Mouse (Mus musculus) lung, embryonic 14.5 days (tissue): ENCODE results near the gene Psmb1. TPM values are rescaled to one million over a fixed set of nuclear protein-coding genes. Genes with fewer than 3 reads are reported as not detected.

ENCODE experiments used
- ATAC-seq: fragments of 200-750 bp; cut with Nextera tagmentation; 2 replicates; pipeline ENCODE4 v1.8.0; 2017; ENCODE audit warnings: mild to moderate bottlenecking, moderate TSS enrichment, moderate library complexity; ENCODE audit not compliant: insufficient read depth
- DNase-seq: peaks from one replicate; pipeline ENCODE4 v3.0.0-alpha.2; 2015
- H3K27ac ChIP-seq: fragments of 300-500 bp; sonication (generic); 2 replicates; pipeline ENCODE4 v1.5.1; 2014; ENCODE audit warnings: low read depth, mild to moderate bottlenecking, moderate library complexity
- H3K27me3 ChIP-seq: fragments of 300-500 bp; sonication (generic); 2 replicates; pipeline ENCODE4 v1.6.1; 2014; ENCODE audit warnings: low read length, control low read depth; ENCODE audit not compliant: insufficient read depth
- H3K36me3 ChIP-seq: fragments of 300-500 bp; sonication (generic); 2 replicates; pipeline ENCODE4 v1.6.1; 2014; ENCODE audit warnings: control low read depth; ENCODE audit not compliant: insufficient read depth
- H3K4me1 ChIP-seq: fragments of 300-500 bp; sonication (generic); 2 replicates; pipeline ENCODE4 v1.6.1; 2014; ENCODE audit warnings: antibody characterized with exemption, control low read depth; ENCODE audit not compliant: insufficient read depth
- H3K4me2 ChIP-seq: fragments of 300-500 bp; sonication (generic); 2 replicates; pipeline ENCODE4 v1.6.1; 2014; ENCODE audit warnings: mild to moderate bottlenecking
- H3K4me3 ChIP-seq: fragments of 300-500 bp; sonication (generic); 2 replicates; pipeline ENCODE4 v1.5.1; 2014; ENCODE audit warnings: low read depth, low read length
- H3K9ac ChIP-seq: fragments of 300-500 bp; sonication (generic); 2 replicates; pipeline ENCODE4 v1.6.1; 2014
- H3K9me3 ChIP-seq: fragments of 300-500 bp; sonication (generic); 2 replicates; pipeline ENCODE4 v1.6.1; 2016; ENCODE audit warnings: low read depth, low read length, control low read depth
- CTCF ChIP-seq: IDR thresholded peaks from 2 replicates; pipeline ENCODE4 v1.5.1; 2016; ENCODE audit warnings: antibody characterized with exemption, low read depth
- WGBS: fragments of 180-500 bp; shearing (Covaris S2); extraction: QIAGEN DNeasy Blood & Tissue Kit; methylation state at CpG from one replicate; pipeline ENCODE4 v1.1.7; 2014; 5-methylcytosine and 5-hydroxymethylcytosine counted together
- polyA plus RNA-seq: library from polyadenylated mRNA; unstranded; fragments of >200 nt; fragmentation: Nextera tagmentation; extraction: Ambion mirVana; gene quantifications from 2 replicates; pipeline ENCODE4 v1.2.1, GENCODE M21; 2014

Gene Psmb1
- polyA plus RNA-seq, 1 experiment from 2014 or later: 268 TPM

- peak overlapping the region; percentile 35 for H3K4me2 ChIP-seq
- peak; percentile 61 for DNase-seq
- no peaks in the 10 kb centered on the region for H3K27me3 ChIP-seq
- H3K4me3 ChIP-seq: no peak overlapping the region
- H3K4me1 ChIP-seq: 0 out of 2 replicates have a peak, but pooled peaks cover 10% of the 10 kb centered on the region
- ATAC-seq: peak; percentile 88
- no peak overlapping the region for H3K9ac ChIP-seq
- H3K36me3 ChIP-seq: no peaks in the 10 kb centered on the region
- H3K27ac ChIP-seq: no peak overlapping the region
- TF ChIP-seq CTCF: no peak
- no peaks in the 10 kb centered on the region for H3K9me3 ChIP-seq
- 6% methylated on average over 11 of the region's 11 CpGs for WGBS
These were observed 59.0 kb downstream of the Psmb1 start for GRCm38 (mm10) chr17:15440463-15441121.

DNA sequence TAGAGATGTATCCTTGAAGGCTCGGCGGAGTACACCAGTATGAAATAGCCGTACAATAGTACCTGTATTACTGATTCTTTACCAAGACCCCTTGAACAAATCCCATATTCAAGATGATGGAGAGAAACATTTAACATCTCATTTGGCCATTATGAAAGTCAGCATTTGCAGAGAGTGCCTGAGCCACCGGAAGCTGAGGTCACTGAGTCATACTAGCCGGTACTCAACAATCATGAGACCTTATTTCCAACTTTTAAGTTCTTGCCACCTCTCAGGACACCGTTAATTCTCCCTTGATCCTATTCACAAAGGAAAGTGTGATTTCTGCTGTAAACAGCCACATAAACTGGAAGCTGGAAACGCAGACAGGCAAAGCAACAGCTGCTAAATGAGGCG, 59.5 kb downstream of the Psmb1 start:
- 47% methylated on average over 8 of the region's 8 CpGs for WGBS
- Histone ChIP-seq H3K4me2 (peak overlapping the region; percentile 35; the same call in 1 of the 2 replicates), H3K4me3 (no peak overlapping the region), H3K36me3 (no peaks in the 10 kb centered on the region), H3K27me3 (no peaks in the 10 kb centered on the region), H3K9ac (no peak overlapping the region), H3K27ac (no peak overlapping the region), H3K9me3 (no peaks in the 10 kb centered on the region), H3K4me1 (0 out of 2 replicates have a peak, but pooled peaks cover 10% of the 10 kb centered on the region)
- TF ChIP-seq CTCF: no peak
- DNase-seq (no peak), ATAC-seq (no peak)

GRCm38 (mm10) chr17:15434748-15435147, 64.8 kb downstream of the Psmb1 start:
- H3K9me3 ChIP-seq: no peaks in the 10 kb centered on the region
- DNase-seq (no peak), ATAC-seq (no peak)
- TF ChIP-seq CTCF: no peak
- H3K36me3 ChIP-seq: peaks cover 21% of the 10 kb centered on the region; the same call in 1 of the 2 replicates
- H3K4me3 ChIP-seq: no peak overlapping the region
- no peak overlapping the region for H3K4me2 ChIP-seq
- no peaks in the 10 kb centered on the region for H3K4me1 ChIP-seq
- 56% methylated on average over 3 of the region's 3 CpGs for WGBS
- no peak overlapping the region for H3K9ac ChIP-seq
- no peak overlapping the region for H3K27ac ChIP-seq
- no peaks in the 10 kb centered on the region for H3K27me3 ChIP-seq

- DNase-seq (no peak), ATAC-seq (no peak)
- 78% methylated on average over 3 of the region's 3 CpGs for WGBS
- Histone ChIP-seq H3K27me3 (no peaks in the 10 kb centered on the region), H3K36me3 (peaks cover 37% of the 10 kb centered on the region), H3K4me3 (no peak overlapping the region), H3K9ac (no peak overlapping the region), H3K9me3 (no peaks in the 10 kb centered on the region), H3K4me2 (no peak overlapping the region), H3K4me1 (no peaks in the 10 kb centered on the region), H3K27ac (no peak overlapping the region)
- TF ChIP-seq CTCF: no peak
These were observed 67.5 kb downstream of the Psmb1 start for GRCm38 (mm10) chr17:15432036-15432435.

DNA sequence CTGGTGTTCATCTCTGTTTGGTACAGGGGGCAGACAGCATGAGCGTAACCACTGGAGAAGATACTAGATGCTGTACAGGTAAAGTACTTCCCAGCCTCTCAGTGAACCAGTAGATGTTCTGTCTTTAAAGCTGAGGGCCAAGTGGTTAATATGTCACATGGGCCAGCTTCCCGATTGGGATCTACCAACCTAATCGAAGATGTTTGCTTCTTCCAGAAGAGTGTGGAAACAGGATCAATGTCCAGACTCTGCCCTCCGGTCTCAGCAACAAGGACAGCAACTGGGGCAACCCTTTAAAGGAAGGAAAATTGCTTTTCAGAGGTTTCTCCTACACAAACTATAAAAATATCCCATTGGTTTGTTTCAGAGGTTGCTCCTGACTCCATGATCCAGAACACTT, 68.0 kb downstream of the Psmb1 start:
- ATAC-seq (no peak), DNase-seq (no peak)
- Histone ChIP-seq H3K27ac (no peak overlapping the region), H3K4me2 (no peak overlapping the region), H3K4me1 (no peaks in the 10 kb centered on the region), H3K9me3 (no peaks in the 10 kb centered on the region), H3K9ac (no peak overlapping the region), H3K4me3 (no peak overlapping the region), H3K27me3 (no peaks in the 10 kb centered on the region), H3K36me3 (peaks cover 41% of the 10 kb centered on the region)
- TF ChIP-seq CTCF: no peak
- 89% methylated on average over 4 of the region's 4 CpGs for WGBS

DNA sequence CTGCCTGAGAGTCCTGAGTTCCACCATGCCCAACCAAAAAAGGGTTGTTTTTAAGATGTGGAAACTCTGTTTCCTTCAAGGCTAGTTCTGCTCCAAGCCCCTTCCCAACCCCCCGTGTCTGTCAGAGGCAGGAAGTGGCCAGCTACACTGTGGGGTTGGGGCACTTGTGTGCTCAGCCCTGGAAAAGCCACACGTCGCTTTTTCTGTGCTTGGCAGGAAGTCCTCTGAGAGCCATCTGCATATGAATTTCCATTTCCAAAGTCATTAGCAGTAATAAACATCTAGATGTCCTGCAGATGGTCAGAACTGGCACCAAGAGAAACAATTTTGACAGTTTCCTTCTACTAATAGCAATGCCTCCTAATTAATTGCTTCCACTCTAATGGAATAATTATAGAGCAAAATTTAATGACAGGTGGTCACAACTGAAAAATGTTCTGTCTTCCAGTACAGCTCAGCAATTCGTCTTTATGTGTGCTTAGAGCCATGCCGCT, 68.5 kb downstream of the Psmb1 start:
- 64% methylated on average over 5 of the region's 5 CpGs for WGBS
- H3K36me3 ChIP-seq: peaks cover 44% of the 10 kb centered on the region
- DNase-seq (peak; percentile 15), ATAC-seq (no peak)
- no peak for TF ChIP-seq CTCF
- no peak overlapping the region for H3K4me2 ChIP-seq
- no peak overlapping the region for H3K27ac ChIP-seq
- no peaks in the 10 kb centered on the region for H3K4me1 ChIP-seq
- H3K4me3 ChIP-seq: no peak overlapping the region
- no peaks in the 10 kb centered on the region for H3K9me3 ChIP-seq
- no peaks in the 10 kb centered on the region for H3K27me3 ChIP-seq
- H3K9ac ChIP-seq: no peak overlapping the region

GRCm38 (mm10) chr17:15429937-15430336, 69.6 kb downstream of the Psmb1 start:
- Histone ChIP-seq H3K9ac (no peak overlapping the region), H3K36me3 (peaks cover 54% of the 10 kb centered on the region), H3K4me2 (no peak overlapping the region), H3K4me1 (no peaks in the 10 kb centered on the region), H3K27ac (no peak overlapping the region), H3K4me3 (no peak overlapping the region), H3K9me3 (no peaks in the 10 kb centered on the region), H3K27me3 (no peaks in the 10 kb centered on the region)
- no peak for TF ChIP-seq CTCF
- DNase-seq: peak; percentile 17
- WGBS: 42% methylated on average over 1 of the region's 1 CpGs
- ATAC-seq: no peak
